Mouse (Mus musculus) intestine, postnatal 0 days (tissue): ENCODE data around the gene Mroh3. TPM values are rescaled to one million over a fixed set of nuclear protein-coding genes. Genes with fewer than 3 reads are reported as not detected.

Source experiments
- ATAC-seq: fragments of 200-750 bp; cut with Nextera tagmentation; 2 replicates; pipeline ENCODE4 v1.8.0; 2017; ENCODE audit warnings: mild to moderate bottlenecking, moderate TSS enrichment, moderate library complexity
- H3K27ac ChIP-seq: fragments of 300-500 bp; sonication (generic); 2 replicates; pipeline ENCODE4 v1.5.1; 2014; ENCODE audit warnings: mild to moderate bottlenecking, low read depth, low read length, moderate library complexity
- H3K27me3 ChIP-seq: fragments of 300-500 bp; sonication (generic); replicated peaks from 2 replicates; pipeline ENCODE4 v1.6.1; 2014; ENCODE audit warnings: low read length, mixed read lengths; ENCODE audit not compliant: control insufficient read depth, insufficient read depth
- H3K36me3 ChIP-seq: fragments of 300-500 bp; sonication (generic); 2 replicates; pipeline ENCODE4 v1.6.1; 2014; ENCODE audit warnings: mild to moderate bottlenecking, moderate library complexity; ENCODE audit not compliant: control insufficient read depth, insufficient read depth
- H3K4me1 ChIP-seq: fragments of 300-500 bp; sonication (generic); replicated peaks from 2 replicates; pipeline ENCODE4 v1.6.1; 2014; ENCODE audit warnings: antibody characterized with exemption, low read length, mixed read lengths; ENCODE audit not compliant: control insufficient read depth, insufficient read depth
- H3K4me2 ChIP-seq: fragments of 300-500 bp; sonication (generic); replicated peaks from 2 replicates; pipeline ENCODE4 v1.6.1; 2014; ENCODE audit warnings: low read depth, mild to moderate bottlenecking, moderate library complexity
- H3K4me3 ChIP-seq: fragments of 300-500 bp; sonication (generic); 2 replicates; pipeline ENCODE4 v1.5.1; 2014; ENCODE audit warnings: low read depth, low read length
- H3K9ac ChIP-seq: fragments of 300-500 bp; sonication (generic); 2 replicates; pipeline ENCODE4 v1.6.1; 2014; ENCODE audit warnings: mild to moderate bottlenecking, low read depth, low read length
- H3K9me3 ChIP-seq: fragments of 300-500 bp; sonication (generic); 2 replicates; pipeline ENCODE4 v1.6.1; 2016; ENCODE audit warnings: mixed run types; ENCODE audit not compliant: control insufficient read depth
- CTCF ChIP-seq: sonication (generic); IDR thresholded peaks from 2 replicates; pipeline ENCODE4 v1.5.1; 2016; ENCODE audit warnings: low read depth, mild to moderate bottlenecking, control low read depth, antibody characterized with exemption, moderate library complexity
- WGBS: fragments of 180-500 bp; shearing (Covaris S2); extraction: QIAGEN DNeasy Blood & Tissue Kit; methylation state at CpG from one replicate; pipeline ENCODE4 v1.1.7; 2014; 5-methylcytosine and 5-hydroxymethylcytosine counted together
- polyA plus RNA-seq: library from polyadenylated mRNA; unstranded; fragments of >200 nt; fragmentation: Nextera tagmentation; extraction: Ambion mirVana; gene quantifications from 2 replicates; pipeline ENCODE4 v1.2.1, GENCODE M21; 2015

Gene Mroh3
- polyA plus RNA-seq, 1 experiment from 2014 or later = 0.04 TPM

- Histone ChIP-seq H3K4me2 (no peak overlapping the region), H3K27ac (no peak overlapping the region), H3K9ac (no peak overlapping the region), H3K9me3 (no peaks in the 10 kb centered on the region), H3K27me3 (no peaks in the 10 kb centered on the region), H3K36me3 (peaks cover 16% of the 10 kb centered on the region), H3K4me3 (no peak overlapping the region), H3K4me1 (0 out of 2 replicates have a peak, but pooled peaks cover 4% of the 10 kb centered on the region)
- no peak for TF ChIP-seq CTCF
- WGBS = 72% methylated on average over 2 of the region's 2 CpGs
- ATAC-seq = no peak
Measured at GRCm38 (mm10) chr1:136179511-136180001, 33.1 kb downstream of the Mroh3 start.

- TF ChIP-seq CTCF = no peak
- no peaks in the 10 kb centered on the region for H3K27me3 ChIP-seq
- peaks cover 16% of the 10 kb centered on the region for H3K36me3 ChIP-seq
- ATAC-seq = no peak
- no peak overlapping the region for H3K4me2 ChIP-seq
- no peak overlapping the region for H3K4me3 ChIP-seq
- no peak overlapping the region for H3K27ac ChIP-seq
- H3K4me1 ChIP-seq = 0 out of 2 replicates have a peak, but pooled peaks cover 11% of the 10 kb centered on the region
- H3K9me3 ChIP-seq = no peaks in the 10 kb centered on the region
- 54% methylated on average over 6 of the region's 6 CpGs for WGBS
- H3K9ac ChIP-seq = no peak overlapping the region
Measured at GRCm38 (mm10) chr1:136178741-136179140, 33.9 kb downstream of the Mroh3 start.

- Histone ChIP-seq H3K4me3 (no peak overlapping the region), H3K4me2 (no peak overlapping the region), H3K9ac (no peak overlapping the region), H3K27me3 (no peaks in the 10 kb centered on the region), H3K36me3 (peaks cover 26% of the 10 kb centered on the region), H3K27ac (no peak overlapping the region), H3K4me1 (peaks cover 19% of the 10 kb centered on the region; the same call in 1 of the 2 replicates), H3K9me3 (no peaks in the 10 kb centered on the region)
- WGBS = 70% methylated on average over 2 of the region's 2 CpGs
- ATAC-seq = no peak
- peak; percentile 16; the same call in 1 of the 2 replicates for TF ChIP-seq CTCF
Measured at GRCm38 (mm10) chr1:136177085-136177484, 35.5 kb downstream of the Mroh3 start.

GRCm38 (mm10) chr1:136175183-136175582, 37.4 kb downstream of the Mroh3 start:
- Histone ChIP-seq H3K27me3 (no peaks in the 10 kb centered on the region), H3K27ac (0 out of 2 replicates have a peak overlapping the region, but pooled peaks have one; percentile 57), H3K4me1 (peaks cover 19% of the 10 kb centered on the region; the same call in 1 of the 2 replicates), H3K9ac (no peak overlapping the region), H3K4me2 (no peak overlapping the region), H3K4me3 (no peak overlapping the region), H3K9me3 (no peaks in the 10 kb centered on the region), H3K36me3 (peaks cover 38% of the 10 kb centered on the region)
- WGBS = 29% methylated on average over 6 of the region's 6 CpGs
- TF ChIP-seq CTCF = peak; percentile 85
- no peak for ATAC-seq

GRCm38 (mm10) chr1:136174101-136174606, 38.5 kb downstream of the Mroh3 start:
- 14% methylated on average over 13 of the region's 13 CpGs for WGBS
- Histone ChIP-seq H3K4me3 (no peak overlapping the region), H3K27ac (peak overlapping the region; percentile 57), H3K9ac (no peak overlapping the region), H3K9me3 (no peaks in the 10 kb centered on the region), H3K36me3 (peaks cover 42% of the 10 kb centered on the region), H3K27me3 (no peaks in the 10 kb centered on the region), H3K4me1 (peaks cover 19% of the 10 kb centered on the region; the same call in 1 of the 2 replicates), H3K4me2 (peak overlapping the region; percentile 18)
- no peak for TF ChIP-seq CTCF
- peak; percentile 74 for ATAC-seq

GRCm38 (mm10) chr1:136172696-136173095, 39.9 kb downstream of the Mroh3 start:
- peak; percentile 61 for ATAC-seq
- H3K9ac ChIP-seq = no peak overlapping the region
- H3K36me3 ChIP-seq = peaks cover 56% of the 10 kb centered on the region
- peaks cover 19% of the 10 kb centered on the region; the same call in 1 of the 2 replicates for H3K4me1 ChIP-seq
- 49% methylated on average over 12 of the region's 12 CpGs for WGBS
- H3K4me2 ChIP-seq = no peak overlapping the region
- TF ChIP-seq CTCF = no peak
- peak overlapping the region; percentile 66 for H3K27ac ChIP-seq
- no peak overlapping the region for H3K4me3 ChIP-seq
- H3K27me3 ChIP-seq = no peaks in the 10 kb centered on the region
- no peaks in the 10 kb centered on the region for H3K9me3 ChIP-seq
